Mouse (Mus musculus) stomach, postnatal 0 days (tissue): ENCODE measurements at regions not wholly inside any gene's neighbourhood (a gene's known extent, or its start where the extent isn't known, plus 50 kb on each side); places are given as distances from the start of the nearest gene placed in this dataset.

Experiments used
- CTCF ChIP-seq: IDR thresholded peaks from 2 replicates; pipeline ENCODE4 v1.5.1; 2016; ENCODE audit warnings: antibody characterized with exemption, low read depth, mild to moderate bottlenecking, moderate library complexity
- EP300 ChIP-seq: optimal IDR thresholded peaks from 2 replicates; pipeline ENCODE3; 2016; ENCODE audit warnings: antibody characterized with exemption

DNA sequence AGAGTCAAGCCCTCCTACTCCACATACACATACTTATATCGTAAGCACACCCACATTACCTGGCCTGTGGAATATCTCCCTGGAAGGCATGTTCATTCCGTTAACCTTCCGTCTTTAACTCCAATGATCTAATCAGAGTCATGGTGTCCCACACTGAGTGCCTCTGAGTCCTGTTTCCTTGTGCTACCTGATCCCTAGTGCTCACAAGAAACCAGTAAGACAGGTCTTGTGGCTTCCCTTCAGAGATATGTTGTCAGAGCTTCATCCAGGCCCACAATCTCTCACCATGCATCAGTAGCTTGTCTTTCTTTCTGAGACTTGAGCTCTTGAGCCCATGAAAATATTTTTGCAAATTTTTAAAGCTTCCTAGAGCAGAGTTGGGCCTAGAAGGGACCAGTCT, 63.2 kb upstream of the Cadm1 start:
- TF ChIP-seq CTCF (no peak), EP300 (no peak)
